Comparison of ENCODE assay signal across 38 mouse cellular contexts in genomic region chr4:148638302-148638701, GRCm38 (mm10). TPM values are rescaled to one million over a fixed set of nuclear protein-coding genes. Genes with fewer than 3 reads are reported as not detected.
DNase-seq lines count a peak whose midpoint lies in the region; ATAC-seq lines count a peak whose summit lies in the region.
"Had no signal": no experiment of that assay in that cellular context is flagged by ENCODE, and none has a peak within 500 bp of the region (broad histone marks: within the 10 kb centered on the region; RNA-seq: fewer than 3 reads in every experiment).

No protein-coding gene starts in this region.

- no peak overlapping the region for H3K9ac ChIP-seq in lung, embryonic 16.5 days (ENCODE audit: low read length)
- H3K9ac ChIP-seq: embryonic facial prominence, embryonic 12.5 days; heart, embryonic 12.5 days; hindbrain, embryonic 13.5 days; liver, embryonic 12.5 days; liver, postnatal 0 days; midbrain, embryonic 15.5 days; neural tube, embryonic 15.5 days had no signal

- WGBS in lung, embryonic 16.5 days = 38% methylated on average over 9 of the region's 9 CpGs

- 0 out of 2 replicates have a peak overlapping the region, but pooled peaks have one; percentile 12 for H3K4me2 ChIP-seq in lung, embryonic 16.5 days (ENCODE audit: low read depth, low read length)
- H3K4me2 ChIP-seq: embryonic facial prominence, embryonic 12.5 days; heart, embryonic 12.5 days; hindbrain, embryonic 13.5 days; liver, embryonic 12.5 days; midbrain, embryonic 15.5 days; neural tube, embryonic 15.5 days had no signal

- DNase-seq in CD4-positive, CD25-positive, alpha-beta regulatory T cell, adult 2 months (ENCODE audit: low read depth, low spot score) = peak; percentile 39
- DNase-seq in lung, postnatal 4 days = no peak
- DNase-seq in brain, adult 2 months (ENCODE audit: low read depth, low spot score) = peak; percentile 25
- DNase-seq: adrenal gland, adult 2 months; adrenal gland, postnatal 36 days; cerebellum, adult 11 months; cerebellum, adult 9-10 months; cerebellum, postnatal 36 days; gastrocnemius, postnatal 36 days; heart, adult 18-20 months; heart, postnatal 4 days; kidney, adult 9 months; kidney, postnatal 36 days; left cerebral cortex, postnatal 4 days; liver, postnatal 0 days; lung, postnatal 36 days; retina, postnatal 1 day; right cerebral cortex, postnatal 14 days had no signal

- ATAC-seq in CD4-positive, CD25-positive, alpha-beta regulatory T cell, adult 4 months = no peak
- 0 out of 2 replicates have a peak, but pooled peaks have one; percentile 57 for ATAC-seq in lung, embryonic 16.5 days (ENCODE audit: low read depth)
- ATAC-seq in megakaryocyte progenitor cell, adult 5-6 weeks (replicated peaks; ENCODE audit: poor library complexity) = peak; percentile 40; the same call in 1 of the 2 replicates
- ATAC-seq in frontal cortex, adult (ENCODE audit: low TSS enrichment) = no peak
- no peak for ATAC-seq in cerebellum, adult (ENCODE audit: insufficient number of reproducible peaks, low FRiP score, low TSS enrichment)
- ATAC-seq: activated CD4-positive, CD25-positive, alpha-beta regulatory T cell, adult 4 months; forebrain, embryonic 14.5 days; liver, embryonic 12.5 days; liver, postnatal 0 days; midbrain, embryonic 15.5 days had no signal

- no peaks in the 10 kb centered on the region for H3K36me3 ChIP-seq in lung, embryonic 16.5 days (ENCODE audit: control insufficient read depth, insufficient read depth, low read length)
- H3K36me3 ChIP-seq: embryonic facial prominence, embryonic 12.5 days; heart, embryonic 12.5 days; hindbrain, embryonic 13.5 days; liver, embryonic 12.5 days; midbrain, embryonic 10.5 days; midbrain, embryonic 15.5 days; neural tube, embryonic 15.5 days had no signal

- H3K4me3 ChIP-seq in lung, embryonic 16.5 days (ENCODE audit: low read length) = no peak overlapping the region
- H3K4me3 ChIP-seq: embryonic facial prominence, embryonic 12.5 days; heart, embryonic 12.5 days; hindbrain, embryonic 13.5 days; layer of hippocampus, adult 2 months; liver, embryonic 12.5 days; midbrain, embryonic 10.5 days; midbrain, embryonic 15.5 days; neural tube, embryonic 15.5 days had no signal

- no peaks in the 10 kb centered on the region for H3K9me3 ChIP-seq in lung, embryonic 16.5 days (ENCODE audit: control insufficient read depth, low read length)
- H3K9me3 ChIP-seq: embryonic facial prominence, embryonic 12.5 days; heart, embryonic 12.5 days; hindbrain, embryonic 13.5 days; liver, embryonic 12.5 days; midbrain, embryonic 10.5 days; midbrain, embryonic 15.5 days; neural tube, embryonic 15.5 days had no signal

- H3K4me1 ChIP-seq in lung, embryonic 16.5 days (replicated peaks; ENCODE audit: control insufficient read depth, insufficient read depth, low read length) = no peaks in the 10 kb centered on the region; the same call in 1 of the 2 replicates
- H3K4me1 ChIP-seq: embryonic facial prominence, embryonic 12.5 days; hindbrain, embryonic 13.5 days; midbrain, embryonic 10.5 days; midbrain, embryonic 15.5 days; neural tube, embryonic 15.5 days had no signal

- H3K27ac ChIP-seq in lung, embryonic 16.5 days (ENCODE audit: low read length) = no peak overlapping the region
- H3K27ac ChIP-seq: embryonic facial prominence, embryonic 12.5 days; hindbrain, embryonic 13.5 days; layer of hippocampus, adult 2 months; liver, embryonic 12.5 days; midbrain, embryonic 10.5 days; midbrain, embryonic 15.5 days; neural tube, embryonic 15.5 days had no signal

- H3K27me3 ChIP-seq in lung, embryonic 16.5 days (ENCODE audit: control insufficient read depth, insufficient read depth, low read depth, low read length) = no peaks in the 10 kb centered on the region
- H3K27me3 ChIP-seq: embryonic facial prominence, embryonic 12.5 days; heart, embryonic 12.5 days; hindbrain, embryonic 13.5 days; midbrain, embryonic 15.5 days; neural tube, embryonic 15.5 days had no signal

RNA-seq across cellular contexts. Expression of gene Gm572, which starts 4.8 kb away (rescaled TPM):
- not detected for polyA plus RNA-seq in CD4-positive, CD25-positive, alpha-beta regulatory T cell, adult 4 months (2017; shearing (Covaris generic))
- polyA plus RNA-seq in lung, embryonic 16.5 days (2015; fragmentation: Nextera tagmentation; extraction: Ambion mirVana) = not detected in 2 replicates
- not detected in 2 replicates for total RNA-seq in megakaryocyte progenitor cell, adult 5-6 weeks (2015)
- not detected in 2 replicates for total RNA-seq in megakaryocyte progenitor cell, adult 5-6 weeks (2017)
- total RNA-seq: adrenal gland, adult 2 months; adrenal gland, postnatal 36 days; layer of hippocampus, adult 2 months; layer of hippocampus, postnatal 14 days; left cerebral cortex, postnatal 4 days had no signal
- polyA plus RNA-seq: activated CD4-positive, CD25-positive, alpha-beta regulatory T cell, adult 4 months; embryonic facial prominence, embryonic 12.5 days; forebrain, embryonic 14.5 days; frontal cortex, adult 2 months; hindbrain, embryonic 13.5 days; liver, embryonic 12.5 days; liver, postnatal 0 days; midbrain, embryonic 15.5 days; neural tube, embryonic 15.5 days; stomach, embryonic 14.5 days; thymus, postnatal 0 days had no signal

RNA-seq across cellular contexts. Expression of gene Tardbp, which starts 11.5 kb away (rescaled TPM):
- 100 to 1,000 TPM; 158 to 201 TPM for polyA plus RNA-seq in CD4-positive, CD25-positive, alpha-beta regulatory T cell, adult 4 months (2017; shearing (Covaris generic))
- 320 and 367 TPM in 2 replicates for polyA plus RNA-seq in lung, embryonic 16.5 days (2015; fragmentation: Nextera tagmentation; extraction: Ambion mirVana)
- 300 and 381 TPM in 2 replicates for total RNA-seq in megakaryocyte progenitor cell, adult 5-6 weeks (2015)
- total RNA-seq in megakaryocyte progenitor cell, adult 5-6 weeks (2017) = 512 and 640 TPM in 2 replicates

RNA-seq across cellular contexts. Expression of gene Masp2, which starts 35.9 kb away (rescaled TPM):
- polyA plus RNA-seq in CD4-positive, CD25-positive, alpha-beta regulatory T cell, adult 4 months (2017; shearing (Covaris generic)) = under 1 TPM in 1 of 2 experiments, not detected in 1; 0.36 TPM
- 0.44 and 0.93 TPM in 2 replicates for polyA plus RNA-seq in lung, embryonic 16.5 days (2015; fragmentation: Nextera tagmentation; extraction: Ambion mirVana)
- total RNA-seq in megakaryocyte progenitor cell, adult 5-6 weeks (2015) = not detected in 2 replicates
- 0.04 TPM in 1 of 2 replicates, not detected in the other for total RNA-seq in megakaryocyte progenitor cell, adult 5-6 weeks (2017)
- polyA plus RNA-seq: activated CD4-positive, CD25-positive, alpha-beta regulatory T cell, adult 4 months; forebrain, embryonic 14.5 days; heart, postnatal 0 days; stomach, embryonic 14.5 days had no signal

RNA-seq across cellular contexts. Expression of gene Srm, which starts 47.0 kb away (rescaled TPM):
- polyA plus RNA-seq in CD4-positive, CD25-positive, alpha-beta regulatory T cell, adult 4 months (2017; shearing (Covaris generic)) = 1 to 10 TPM; 5.0 to 5.4 TPM
- polyA plus RNA-seq in lung, embryonic 16.5 days (2015; fragmentation: Nextera tagmentation; extraction: Ambion mirVana) = 114 and 126 TPM in 2 replicates
- total RNA-seq in megakaryocyte progenitor cell, adult 5-6 weeks (2015) = 228 and 250 TPM in 2 replicates
- total RNA-seq in megakaryocyte progenitor cell, adult 5-6 weeks (2017) = 55.7 and 60.8 TPM in 2 replicates

Comparison
In these comparisons a context has a peak if more than half of its experiments do, and no peak if none do; other contexts are left out.
1. DNase-seq: peak in CD4-positive, CD25-positive, alpha-beta regulatory T cell, adult 2 months (single experiment) and brain, adult 2 months (single experiment); none in lung, postnatal 4 days (0 of 2).
2. ATAC-seq: peak in lung, embryonic 16.5 days (single experiment) and megakaryocyte progenitor cell, adult 5-6 weeks (single experiment); none in CD4-positive, CD25-positive, alpha-beta regulatory T cell, adult 4 months (single experiment), frontal cortex, adult (single experiment) and cerebellum, adult (single experiment).